Mouse (Mus musculus): ENCODE measurements around the gene Rack1. TPM values are rescaled to one million over a fixed set of nuclear protein-coding genes. Genes with fewer than 3 reads are reported as not detected.
"Not testable (repeated sequence)": the region's sequence is repeated elsewhere in the genome, so short reads cannot be mapped to it uniquely, and the experiment has no call there.

Gene Rack1
- total and polyA plus RNA-seq, 3 experiments, result 376 to 5,815 (median 4,421) TPM

DNA sequence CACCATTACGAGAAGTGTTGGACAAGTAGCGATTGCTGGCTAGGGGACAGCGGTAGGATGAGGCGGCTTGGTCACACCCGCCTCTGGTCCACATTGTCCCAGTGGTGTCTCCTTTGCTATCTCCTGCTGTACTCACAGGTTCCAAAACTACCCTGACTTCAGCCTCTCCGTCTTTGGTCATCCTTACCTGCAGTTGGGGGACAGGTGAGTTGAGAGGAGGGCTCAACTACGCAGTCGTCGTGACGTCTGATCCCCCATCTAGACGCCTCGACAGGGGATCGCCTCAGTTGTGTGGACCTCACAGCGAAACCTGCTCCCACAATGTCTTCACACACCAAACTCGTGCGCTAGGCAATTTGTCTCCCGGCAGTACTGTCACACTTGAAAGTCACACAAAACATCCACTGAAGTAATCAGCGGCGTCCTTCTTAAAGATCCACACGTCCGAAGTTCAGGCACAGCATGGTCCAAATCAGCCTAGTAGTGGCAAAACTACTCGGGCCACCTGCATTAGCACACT is 24.2 kb downstream of the Rack1 start:
- peaks cover 0 to 19% of the 10 kb centered on the region in 2 experiments; a peak in 2 of 4 replicates for H3K36me3 ChIP-seq (ENCODE audit: control insufficient read depth in 1 of 2, insufficient read depth in 2 of 2, low read length in 2 of 2)
- H3K27me3 ChIP-seq (ENCODE audit: control insufficient read depth in 1 of 2, insufficient read depth in 2 of 2, low read length in 2 of 2), result no peaks in the 10 kb centered on the region
- H3K4me3 ChIP-seq (ENCODE audit: control insufficient read depth in 1 of 2, insufficient read depth in 1 of 2, low read depth in 2 of 2, low read length in 2 of 2), result no peak overlapping the region
- H3K4me1 ChIP-seq (ENCODE audit: control insufficient read depth in 1 of 2, insufficient read depth in 2 of 2, low read length in 2 of 2), result peaks cover 6 to 33% of the 10 kb centered on the region in 2 experiments
- no peaks in the 10 kb centered on the region for H3K9me3 ChIP-seq (replicated peaks; ENCODE audit: insufficient read depth, low read length)
- TF ChIP-seq CHD2 (IDR thresholded peaks at IDR 0.05; ENCODE audit: low read length), result no peak
- TF ChIP-seq CHD1 (IDR thresholded peaks at IDR 0.05; ENCODE audit: low read depth, low read length), result no peak
- no peak for TF ChIP-seq USF1 (IDR thresholded peaks at IDR 0.05; ENCODE audit: low read depth, low read length)
- no peak for TF ChIP-seq ETS1 (IDR thresholded peaks at IDR 0.05; ENCODE audit: low read depth, low read length)
- no peak for TF ChIP-seq ZMIZ1 (IDR thresholded peaks at IDR 0.05; ENCODE audit: low read depth, low read length)
- no peak for TF ChIP-seq HCFC1 (IDR thresholded peaks at IDR 0.05; ENCODE audit: low read depth, low read length)
- TF ChIP-seq E2F4 (IDR thresholded peaks at IDR 0.05; ENCODE audit: borderline replicate concordance, low read depth, low read length), result no peak
- TF ChIP-seq TAL1 (IDR thresholded peaks at IDR 0.05; ENCODE audit: low read length), result no peak
- no peak for TF ChIP-seq GATA1 (IDR thresholded peaks at IDR 0.05; ENCODE audit: low read depth, low read length)
- TF ChIP-seq SMC3 (IDR thresholded peaks at IDR 0.05; ENCODE audit: low read depth, low read length), result no peak
- TF ChIP-seq BHLHE40 (IDR thresholded peaks at IDR 0.05; ENCODE audit: borderline replicate concordance, low read depth, low read length), result no peak
- no peak for TF ChIP-seq USF2 (IDR thresholded peaks at IDR 0.05; ENCODE audit: borderline replicate concordance in 1 of 2, insufficient read depth in 1 of 2, low read depth in 1 of 2, low read length in 2 of 2)
- no peak for TF ChIP-seq TBP (IDR thresholded peaks at IDR 0.05; ENCODE audit: low read depth, low read length)
- TF ChIP-seq RAD21 (IDR thresholded peaks at IDR 0.05; ENCODE audit: low read depth, low read length), result no peak
- TF ChIP-seq SIN3A (IDR thresholded peaks at IDR 0.05; ENCODE audit: low read length), result no peak
- TF ChIP-seq TCF12 (IDR thresholded peaks at IDR 0.05; ENCODE audit: low read depth, low read length), result no peak
- no peak for TF ChIP-seq POLR2AphosphoS2 (IDR thresholded peaks at IDR 0.05; ENCODE audit: low read length)
- no peak for TF ChIP-seq MAFK (IDR thresholded peaks at IDR 0.05; ENCODE audit: borderline replicate concordance, low read depth, low read length)
- no peak for TF ChIP-seq KAT2A (conservative IDR thresholded peaks at IDR 0.05; ENCODE audit: low read depth, low read length)
- no peak for DNase-seq (ENCODE audit: low read depth, low spot score)
- H3K9ac ChIP-seq (ENCODE audit: control insufficient read depth, low read depth, low read length, poor library complexity, severe bottlenecking), result no peak overlapping the region
- H3K79me2 ChIP-seq (ENCODE audit: control insufficient read depth, insufficient read depth, low read length, poor library complexity), result no peaks in the 10 kb centered on the region; the same call in 1 of the 2 replicates
- H3K27ac ChIP-seq (ENCODE audit: control insufficient read depth, low read depth, low read length), result no peak overlapping the region

DNA sequence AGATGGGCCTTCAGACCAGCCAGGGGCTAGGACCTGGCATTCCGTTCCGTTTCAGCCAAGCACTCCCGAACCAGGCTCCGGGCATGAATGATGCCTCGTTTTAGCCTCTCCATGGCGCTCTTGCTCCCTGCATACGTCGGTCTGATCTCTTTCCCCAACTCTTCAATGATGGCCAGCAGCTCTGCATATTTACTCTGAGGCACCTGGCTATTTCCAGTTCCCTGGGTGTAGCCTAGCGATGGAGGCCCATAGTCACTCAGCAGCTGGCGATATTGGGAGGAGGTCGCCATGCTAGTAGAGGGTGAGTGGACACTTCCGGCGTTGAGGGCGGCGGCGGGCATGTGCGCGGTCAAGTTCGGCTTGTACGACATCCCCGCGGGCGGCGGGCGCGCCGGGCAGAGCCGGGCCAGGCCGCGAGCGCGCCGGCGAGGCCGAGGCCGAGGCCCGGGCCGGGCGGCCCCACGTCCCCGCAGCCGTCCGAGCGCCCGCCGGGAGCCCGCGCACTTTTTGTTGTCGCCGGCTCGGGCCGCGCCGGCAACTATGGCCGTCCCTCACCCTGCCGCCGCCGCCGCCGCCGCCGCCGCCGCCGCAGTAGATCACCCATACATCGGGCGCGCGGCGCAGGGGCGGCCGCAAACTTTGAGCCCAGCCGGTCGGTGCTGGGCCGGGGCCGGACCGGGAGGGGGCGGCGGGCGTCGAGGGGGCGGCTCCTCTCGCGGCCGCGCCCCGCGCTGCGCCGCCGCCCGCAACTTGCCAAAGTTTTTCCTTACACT is 26.0 kb downstream of the Rack1 start, which contains the start of the genes Trim7 and Gm12184:
TSS of gene Trim7 (plus strand) at position 162 of the 773 bp plus-strand sequence.
TSS of gene Gm12184 (minus strand) at position 677 of the 773 bp plus-strand sequence.
- Histone ChIP-seq H3K4me1 (ENCODE audit: control insufficient read depth in 1 of 2, insufficient read depth in 2 of 2, low read length in 2 of 2) (peaks cover 0 to 23% of the 10 kb centered on the region in 2 experiments; a peak in 2 of 4 replicates), H3K4me3 (ENCODE audit: control insufficient read depth in 1 of 2, insufficient read depth in 1 of 2, low read depth in 2 of 2, low read length in 2 of 2) (peak within 1 kb of the TSS; percentile 57 to 67), H3K27ac (ENCODE audit: control insufficient read depth, low read depth, low read length) (0 out of 2 replicates have a peak within 1 kb of the TSS, but pooled peaks have one; percentile 12), H3K9ac (ENCODE audit: control insufficient read depth, low read depth, low read length, poor library complexity, severe bottlenecking) (peak within 1 kb of the TSS; percentile 58)
- not testable (repeated sequence) for DNase-seq (ENCODE audit: low read depth, low spot score); H3K79me2 ChIP-seq (ENCODE audit: control insufficient read depth, insufficient read depth, low read length, poor library complexity); H3K27me3 ChIP-seq (ENCODE audit: control insufficient read depth in 1 of 2, insufficient read depth in 2 of 2, low read length in 2 of 2); H3K36me3 ChIP-seq (ENCODE audit: control insufficient read depth in 1 of 2, insufficient read depth in 2 of 2, low read length in 2 of 2); H3K9me3 ChIP-seq (replicated peaks; ENCODE audit: insufficient read depth, low read length)
